Mouse (Mus musculus) stomach, postnatal 0 days (tissue): ENCODE results near the gene B3gnt2.

Source experiments
- CTCF ChIP-seq: IDR thresholded peaks from 2 replicates; pipeline ENCODE4 v1.5.1; 2016; ENCODE audit warnings: antibody characterized with exemption, low read depth, mild to moderate bottlenecking, moderate library complexity
- EP300 ChIP-seq: optimal IDR thresholded peaks from 2 replicates; pipeline ENCODE3; 2016; ENCODE audit warnings: antibody characterized with exemption

GRCm38 (mm10) chr11:22808040-22808439 is 52.7 kb downstream of the B3gnt2 start:
- TF ChIP-seq CTCF (no peak), EP300 (no peak)
